Mouse (Mus musculus) liver, embryonic 16.5 days (tissue): ENCODE measurements around the gene Hk1. TPM values are rescaled to one million over a fixed set of nuclear protein-coding genes. Genes with fewer than 3 reads are reported as not detected.
A peak's percentile ranks its signal among the peaks of the same experiment; 100 is the strongest.

Source experiments
- ATAC-seq: fragments of 200-750 bp; cut with Nextera tagmentation; 2 replicates; pipeline ENCODE4 v1.8.0; 2017; ENCODE audit warnings: low read depth, mild to moderate bottlenecking, moderate number of reproducible peaks, moderate library complexity
- H3K27ac ChIP-seq: fragments of 300-500 bp; sonication (generic); 2 replicates; pipeline ENCODE4 v1.5.1; 2014; ENCODE audit warnings: mild to moderate bottlenecking, low read length
- H3K27me3 ChIP-seq: fragments of 300-500 bp; sonication (generic); 2 replicates; pipeline ENCODE4 v1.6.1; 2014; ENCODE audit warnings: low read depth, low read length, mixed read lengths; ENCODE audit not compliant: control insufficient read depth, insufficient read depth
- H3K36me3 ChIP-seq: fragments of 300-500 bp; sonication (generic); 2 replicates; pipeline ENCODE4 v1.6.1; 2014; ENCODE audit warnings: mild to moderate bottlenecking; ENCODE audit not compliant: control insufficient read depth, insufficient read depth
- H3K4me1 ChIP-seq: fragments of 300-500 bp; sonication (generic); 2 replicates; pipeline ENCODE4 v1.6.1; 2014; ENCODE audit warnings: low read depth, low read length, mixed read lengths; ENCODE audit not compliant: control insufficient read depth
- H3K4me2 ChIP-seq: fragments of 300-500 bp; sonication (generic); 2 replicates; pipeline ENCODE4 v1.6.1; 2014; ENCODE audit warnings: low read depth, low read length, mixed read lengths
- H3K4me3 ChIP-seq: fragments of 300-500 bp; sonication (generic); 2 replicates; pipeline ENCODE4 v1.5.1; 2014; ENCODE audit warnings: low read depth, mild to moderate bottlenecking, low read length
- H3K9ac ChIP-seq: fragments of 300-500 bp; sonication (generic); 2 replicates; pipeline ENCODE4 v1.6.1; 2014; ENCODE audit warnings: low read depth, low read length
- H3K9me3 ChIP-seq: fragments of 300-500 bp; sonication (generic); replicated peaks from 2 replicates; pipeline ENCODE4 v1.6.1; 2016; ENCODE audit warnings: low read length; ENCODE audit not compliant: control insufficient read depth
- WGBS: fragments of 180-500 bp; shearing (Covaris S2); extraction: QIAGEN DNeasy Blood & Tissue Kit; methylation state at CpG from one replicate; pipeline ENCODE4 v1.1.7; 2014; ENCODE audit not compliant: insufficient replicate concordance; 5-methylcytosine and 5-hydroxymethylcytosine counted together
- polyA plus RNA-seq: library from polyadenylated mRNA; unstranded; fragments of >200 nt; fragmentation: Nextera tagmentation; extraction: Ambion mirVana; gene quantifications from 2 replicates; pipeline ENCODE4 v1.2.1, GENCODE M21; 2015

Hk1 gene
- polyA plus RNA-seq, 1 experiment from 2014 or later = 98.9 TPM

GRCm38 (mm10) chr10:62308896-62309491 lies 70.7 kb downstream of the Hk1 start:
- H3K36me3 ChIP-seq = peaks cover 33% of the 10 kb centered on the region
- 92% methylated on average over 11 of the region's 11 CpGs for WGBS
- H3K27me3 ChIP-seq = no peaks in the 10 kb centered on the region
- H3K4me2 ChIP-seq = no peak overlapping the region
- H3K9ac ChIP-seq = no peak overlapping the region
- H3K4me1 ChIP-seq = peaks cover 16% of the 10 kb centered on the region
- ATAC-seq = no peak
- no peak overlapping the region for H3K27ac ChIP-seq
- no peaks in the 10 kb centered on the region for H3K9me3 ChIP-seq
- no peak overlapping the region for H3K4me3 ChIP-seq

GRCm38 (mm10) chr10:62306483-62306882 lies 73.2 kb downstream of the Hk1 start:
- Histone ChIP-seq H3K4me3 (no peak overlapping the region), H3K27me3 (no peaks in the 10 kb centered on the region), H3K4me2 (no peak overlapping the region), H3K4me1 (no peaks in the 10 kb centered on the region; the same call in 1 of the 2 replicates), H3K9me3 (no peaks in the 10 kb centered on the region), H3K36me3 (peaks cover 46% of the 10 kb centered on the region), H3K9ac (no peak overlapping the region), H3K27ac (no peak overlapping the region)
- 20% methylated on average over 3 of the region's 3 CpGs for WGBS
- no peak for ATAC-seq

- Histone ChIP-seq H3K27ac (no peak overlapping the region), H3K4me1 (no peaks in the 10 kb centered on the region), H3K9ac (no peak overlapping the region), H3K4me2 (no peak overlapping the region), H3K27me3 (no peaks in the 10 kb centered on the region), H3K4me3 (no peak overlapping the region), H3K9me3 (no peaks in the 10 kb centered on the region), H3K36me3 (peaks cover 45% of the 10 kb centered on the region)
- WGBS = 84% methylated on average over 6 of the region's 6 CpGs
- no peak for ATAC-seq
Observed at GRCm38 (mm10) chr10:62305090-62305489, 74.6 kb downstream of the Hk1 start.

DNA sequence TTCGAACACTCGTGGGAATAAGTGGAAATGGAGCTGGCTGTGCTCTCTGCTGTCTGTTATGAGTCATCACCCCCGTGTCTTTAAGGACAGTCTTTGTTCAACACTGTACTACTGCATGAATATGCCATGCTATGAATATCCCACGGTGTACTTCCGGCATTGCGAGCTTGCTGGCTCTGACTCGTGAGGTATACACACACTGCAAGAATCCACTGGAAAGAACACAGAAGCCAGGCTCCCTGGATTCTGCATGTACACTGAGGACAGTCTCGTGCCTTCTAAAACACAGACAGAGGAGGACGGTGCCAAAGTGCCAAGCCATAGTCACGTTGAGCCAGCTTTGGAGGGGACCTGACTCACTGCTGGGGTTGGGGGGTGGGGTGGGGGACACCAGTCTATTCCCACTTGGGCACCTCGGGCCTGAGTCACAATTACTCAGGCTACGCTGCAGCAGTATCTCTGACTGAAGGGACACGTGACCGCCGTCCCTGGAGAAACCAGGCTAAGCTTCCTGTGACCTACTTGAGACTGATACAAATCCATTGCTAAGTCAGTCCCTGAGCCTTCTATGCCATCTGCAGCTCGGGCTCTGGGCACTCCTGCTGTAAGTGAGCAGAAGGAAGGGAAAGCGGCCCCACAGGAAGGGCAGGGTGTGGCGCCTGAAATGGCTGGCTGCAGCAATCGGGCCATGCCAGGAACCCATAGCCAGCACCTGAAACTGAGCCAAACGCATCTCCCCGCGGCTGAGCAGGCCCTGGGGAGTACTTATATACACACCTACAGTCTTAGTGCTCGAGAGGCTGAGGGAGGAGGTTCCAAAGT lies 79.5 kb downstream of the Hk1 start:
- peaks cover 70% of the 10 kb centered on the region for H3K36me3 ChIP-seq
- H3K9me3 ChIP-seq = no peaks in the 10 kb centered on the region
- H3K4me2 ChIP-seq = no peak overlapping the region
- 74% methylated on average over 23 of the region's 23 CpGs for WGBS
- ATAC-seq = 0 out of 2 replicates have a peak, but pooled peaks have one; percentile 17
- no peaks in the 10 kb centered on the region for H3K27me3 ChIP-seq
- no peaks in the 10 kb centered on the region for H3K4me1 ChIP-seq
- no peak overlapping the region for H3K27ac ChIP-seq
- no peak overlapping the region for H3K4me3 ChIP-seq
- H3K9ac ChIP-seq = no peak overlapping the region

GRCm38 (mm10) chr10:62296086-62296872 lies 83.4 kb downstream of the Hk1 start:
- no peak overlapping the region for H3K4me2 ChIP-seq
- H3K9ac ChIP-seq = no peak overlapping the region
- H3K27me3 ChIP-seq = no peaks in the 10 kb centered on the region
- no peak overlapping the region for H3K27ac ChIP-seq
- no peaks in the 10 kb centered on the region for H3K4me1 ChIP-seq
- H3K36me3 ChIP-seq = peaks cover 77% of the 10 kb centered on the region
- ATAC-seq = no peak
- WGBS = 85% methylated on average over 25 of the region's 26 CpGs
- H3K9me3 ChIP-seq = no peaks in the 10 kb centered on the region
- H3K4me3 ChIP-seq = no peak overlapping the region

GRCm38 (mm10) chr10:62294112-62294511 lies 85.6 kb downstream of the Hk1 start:
- Histone ChIP-seq H3K27me3 (no peaks in the 10 kb centered on the region), H3K4me1 (no peaks in the 10 kb centered on the region), H3K27ac (no peak overlapping the region), H3K4me3 (no peak overlapping the region), H3K4me2 (no peak overlapping the region), H3K9me3 (no peaks in the 10 kb centered on the region), H3K36me3 (peaks cover 86% of the 10 kb centered on the region), H3K9ac (no peak overlapping the region)
- no peak for ATAC-seq
- 87% methylated on average over 4 of the region's 4 CpGs for WGBS

DNA sequence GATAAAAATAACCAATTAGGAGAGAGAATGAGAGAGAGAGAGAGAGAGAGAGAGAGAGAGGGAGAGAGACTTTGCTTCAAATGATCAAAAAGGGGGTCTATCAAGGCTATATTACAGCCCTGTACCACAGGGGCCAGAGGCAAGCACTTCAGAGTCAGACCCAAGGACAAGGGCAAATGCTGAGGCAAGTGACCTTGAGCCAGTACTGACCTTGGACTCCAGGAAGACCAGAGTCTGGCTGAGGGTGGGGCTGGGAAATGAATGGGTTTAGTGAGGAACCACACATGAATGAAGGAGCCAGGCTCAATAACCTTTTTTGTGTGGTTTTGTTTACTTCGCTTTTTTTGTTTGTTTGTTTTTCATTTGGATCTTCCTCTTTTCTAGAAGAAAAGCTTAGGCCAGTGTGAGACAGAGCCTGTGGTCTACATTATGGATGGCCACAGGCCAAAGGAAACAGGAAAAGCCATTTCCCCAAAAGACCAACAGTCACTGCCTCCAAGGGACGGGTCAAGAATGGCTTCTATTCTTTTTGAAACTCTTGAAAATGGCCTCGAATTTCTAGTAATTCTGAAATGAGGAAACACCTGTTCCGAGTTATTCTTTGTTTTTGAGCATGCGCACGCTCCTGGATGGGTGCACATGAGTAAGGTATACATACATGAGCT lies 92.1 kb downstream of the Hk1 start:
- ATAC-seq = no peak
- Histone ChIP-seq H3K27ac (no peak overlapping the region), H3K9me3 (no peaks in the 10 kb centered on the region), H3K36me3 (peaks cover 76% of the 10 kb centered on the region), H3K4me2 (no peak overlapping the region), H3K9ac (no peak overlapping the region), H3K27me3 (no peaks in the 10 kb centered on the region), H3K4me3 (no peak overlapping the region), H3K4me1 (no peaks in the 10 kb centered on the region)
- 67% methylated on average over 6 of the region's 6 CpGs for WGBS

GRCm38 (mm10) chr10:62283206-62283792 lies 96.4 kb downstream of the Hk1 start:
- no peaks in the 10 kb centered on the region for H3K9me3 ChIP-seq
- 84% methylated on average over 4 of the region's 4 CpGs for WGBS
- no peak overlapping the region for H3K27ac ChIP-seq
- no peaks in the 10 kb centered on the region for H3K4me1 ChIP-seq
- no peak overlapping the region for H3K9ac ChIP-seq
- no peak overlapping the region for H3K4me2 ChIP-seq
- H3K36me3 ChIP-seq = peaks cover 81% of the 10 kb centered on the region
- no peak overlapping the region for H3K4me3 ChIP-seq
- H3K27me3 ChIP-seq = no peaks in the 10 kb centered on the region
- ATAC-seq = no peak
